Mouse (Mus musculus) stomach, embryonic 15.5 days (tissue): ENCODE measurements around the gene Fgf13. TPM values are rescaled to one million over a fixed set of nuclear protein-coding genes. Genes with fewer than 3 reads are reported as not detected.
A peak's percentile ranks its signal among the peaks of the same experiment; 100 is the strongest.

Source experiments
- ATAC-seq: fragments of 200-750 bp; cut with Nextera tagmentation; 2 replicates; pipeline ENCODE4 v1.8.0; 2017; ENCODE audit warnings: low read depth, moderate number of reproducible peaks, moderate TSS enrichment; ENCODE audit not compliant: insufficient read depth, low FRiP score
- H3K27ac ChIP-seq: fragments of 300-500 bp; sonication (generic); 2 replicates; pipeline ENCODE4 v1.5.1; 2015; ENCODE audit warnings: mild to moderate bottlenecking, inconsistent platforms
- H3K27me3 ChIP-seq: fragments of 300-500 bp; sonication (generic); replicated peaks from 2 replicates; pipeline ENCODE4 v1.6.1; 2015; ENCODE audit warnings: inconsistent platforms
- H3K36me3 ChIP-seq: fragments of 300-500 bp; sonication (generic); 2 replicates; pipeline ENCODE4 v1.6.1; 2015; ENCODE audit warnings: inconsistent platforms
- H3K4me1 ChIP-seq: fragments of 300-500 bp; sonication (generic); 2 replicates; pipeline ENCODE4 v1.6.1; 2015; ENCODE audit warnings: inconsistent platforms
- H3K4me2 ChIP-seq: fragments of 300-500 bp; sonication (generic); 2 replicates; pipeline ENCODE4 v1.6.1; 2015; ENCODE audit warnings: mild to moderate bottlenecking, inconsistent platforms
- H3K4me3 ChIP-seq: fragments of 300-500 bp; sonication (generic); replicated peaks from 2 replicates; pipeline ENCODE4 v1.5.1; 2015; ENCODE audit warnings: inconsistent platforms
- H3K9ac ChIP-seq: fragments of 300-500 bp; sonication (generic); 2 replicates; pipeline ENCODE4 v1.6.1; 2015; ENCODE audit warnings: inconsistent platforms
- H3K9me3 ChIP-seq: fragments of 300-500 bp; sonication (generic); 2 replicates; pipeline ENCODE4 v1.6.1; 2016; ENCODE audit warnings: inconsistent platforms
- WGBS: fragments of 180-500 bp; shearing (Covaris S2); methylation state at CpG from one replicate; pipeline ENCODE4 v1.1.7; 2015; 5-methylcytosine and 5-hydroxymethylcytosine counted together
- polyA plus RNA-seq: library from polyadenylated mRNA; unstranded; fragments of >200 nt; fragmentation: Nextera tagmentation; extraction: Ambion mirVana; gene quantifications from 2 replicates; pipeline ENCODE4 v1.2.1, GENCODE M21; 2015

Fgf13 gene
- 28.4 and 31.7 TPM in 2 replicates for polyA plus RNA-seq

- Histone ChIP-seq H3K36me3 (no peaks in the 10 kb centered on the region), H3K4me1 (no peaks in the 10 kb centered on the region), H3K4me3 (peak within 1 kb of the TSS; percentile 47), H3K9ac (no peak within 1 kb of the TSS), H3K27ac (peak within 1 kb of the TSS; percentile 31), H3K4me2 (peak within 1 kb of the TSS; percentile 77), H3K9me3 (no peaks in the 10 kb centered on the region), H3K27me3 (no peaks in the 10 kb centered on the region)
- peak; percentile 22; the same call in 1 of the 2 replicates for ATAC-seq
- WGBS = 21% methylated on average over 44 of the region's 47 CpGs
Observed at GRCm38 (mm10) chrX:59567695-59568431, at the start of gene Fgf13. Gene Fgf13, minus strand, starts transcription at chrX:59568071.

GRCm38 (mm10) chrX:59606535-59606934, 38.7 kb upstream of the Fgf13 start:
- no peak for ATAC-seq
- Histone ChIP-seq H3K9me3 (no peaks in the 10 kb centered on the region), H3K4me2 (no peak overlapping the region), H3K4me3 (no peak overlapping the region), H3K9ac (no peak overlapping the region), H3K27ac (no peak overlapping the region), H3K36me3 (no peaks in the 10 kb centered on the region), H3K4me1 (no peaks in the 10 kb centered on the region), H3K27me3 (no peaks in the 10 kb centered on the region)
- WGBS = 50% methylated on average over 1 of the region's 1 CpGs

- H3K4me3 ChIP-seq = no peak overlapping the region
- H3K4me2 ChIP-seq = no peak overlapping the region
- H3K9ac ChIP-seq = no peak overlapping the region
- no peaks in the 10 kb centered on the region for H3K27me3 ChIP-seq
- H3K4me1 ChIP-seq = no peaks in the 10 kb centered on the region
- ATAC-seq = no peak
- no peaks in the 10 kb centered on the region for H3K9me3 ChIP-seq
- H3K36me3 ChIP-seq = no peaks in the 10 kb centered on the region
- no peak overlapping the region for H3K27ac ChIP-seq
- 43% methylated on average over 5 of the region's 5 CpGs for WGBS
Observed at GRCm38 (mm10) chrX:59589050-59589449, 21.2 kb upstream of the Fgf13 start.

GRCm38 (mm10) chrX:59585508-59586186, 17.8 kb upstream of the Fgf13 start:
- ATAC-seq = no peak
- 72% methylated on average over 11 of the region's 11 CpGs for WGBS
- Histone ChIP-seq H3K36me3 (no peaks in the 10 kb centered on the region), H3K9me3 (no peaks in the 10 kb centered on the region), H3K9ac (no peak overlapping the region), H3K27ac (no peak overlapping the region), H3K4me2 (no peak overlapping the region), H3K4me1 (no peaks in the 10 kb centered on the region), H3K27me3 (no peaks in the 10 kb centered on the region), H3K4me3 (no peak overlapping the region)

- no peaks in the 10 kb centered on the region for H3K9me3 ChIP-seq
- no peak overlapping the region for H3K9ac ChIP-seq
- no peak for ATAC-seq
- H3K36me3 ChIP-seq = no peaks in the 10 kb centered on the region
- H3K4me1 ChIP-seq = no peaks in the 10 kb centered on the region
- no peaks in the 10 kb centered on the region for H3K27me3 ChIP-seq
- H3K27ac ChIP-seq = no peak overlapping the region
- no peak overlapping the region for H3K4me3 ChIP-seq
- H3K4me2 ChIP-seq = no peak overlapping the region
Observed at GRCm38 (mm10) chrX:59584034-59584433, 16.2 kb upstream of the Fgf13 start.

GRCm38 (mm10) chrX:59566826-59567694, 811 bp downstream of the Fgf13 start:
- 13% methylated on average over 74 of the region's 75 CpGs for WGBS
- H3K36me3 ChIP-seq = no peaks in the 10 kb centered on the region

GRCm38 (mm10) chrX:59566017-59566679, 1.7 kb downstream of the Fgf13 start:
- H3K4me2 ChIP-seq = peak overlapping the region; percentile 77
- 31% methylated on average over 18 of the region's 18 CpGs for WGBS
- H3K4me1 ChIP-seq = no peaks in the 10 kb centered on the region
- no peak for ATAC-seq
- no peaks in the 10 kb centered on the region for H3K27me3 ChIP-seq
- no peak overlapping the region for H3K9ac ChIP-seq
- H3K27ac ChIP-seq = no peak overlapping the region
- H3K9me3 ChIP-seq = no peaks in the 10 kb centered on the region
- H3K4me3 ChIP-seq = peak overlapping the region; percentile 47; the same call in 1 of the 2 replicates
- no peaks in the 10 kb centered on the region for H3K36me3 ChIP-seq

More at GRCm38 (mm10) chrX:59566826-59567694, 811 bp downstream of the Fgf13 start:
- H3K4me1 ChIP-seq = no peaks in the 10 kb centered on the region
- peak overlapping the region; percentile 47 for H3K4me3 ChIP-seq
- ATAC-seq = peak; percentile 47
- peak overlapping the region; percentile 31 for H3K27ac ChIP-seq
- no peaks in the 10 kb centered on the region for H3K9me3 ChIP-seq
- no peak overlapping the region for H3K9ac ChIP-seq
- H3K27me3 ChIP-seq = no peaks in the 10 kb centered on the region
- H3K4me2 ChIP-seq = peak overlapping the region; percentile 77

- Histone ChIP-seq H3K4me3 (no peak overlapping the region), H3K9ac (no peak overlapping the region), H3K4me1 (no peaks in the 10 kb centered on the region), H3K36me3 (no peaks in the 10 kb centered on the region), H3K27ac (no peak overlapping the region), H3K27me3 (no peaks in the 10 kb centered on the region), H3K4me2 (no peak overlapping the region), H3K9me3 (no peaks in the 10 kb centered on the region)
- ATAC-seq = no peak
- WGBS = 71% methylated on average over 2 of the region's 2 CpGs
Observed at GRCm38 (mm10) chrX:59547931-59548330, 19.9 kb downstream of the Fgf13 start.

- H3K4me1 ChIP-seq = no peaks in the 10 kb centered on the region
- H3K4me2 ChIP-seq = no peak overlapping the region
- WGBS = 66% methylated on average over 4 of the region's 4 CpGs
- H3K27ac ChIP-seq = no peak overlapping the region
- no peak for ATAC-seq
- H3K9ac ChIP-seq = no peak overlapping the region
- no peaks in the 10 kb centered on the region for H3K27me3 ChIP-seq
- no peaks in the 10 kb centered on the region for H3K9me3 ChIP-seq
- H3K36me3 ChIP-seq = no peaks in the 10 kb centered on the region
- no peak overlapping the region for H3K4me3 ChIP-seq
Observed at GRCm38 (mm10) chrX:59508273-59508672, 59.6 kb downstream of the Fgf13 start.

- 45% methylated on average over 1 of the region's 1 CpGs for WGBS
- Histone ChIP-seq H3K27ac (no peak overlapping the region), H3K4me1 (no peaks in the 10 kb centered on the region), H3K9me3 (no peaks in the 10 kb centered on the region), H3K27me3 (no peaks in the 10 kb centered on the region), H3K4me3 (no peak overlapping the region), H3K9ac (no peak overlapping the region), H3K4me2 (no peak overlapping the region), H3K36me3 (no peaks in the 10 kb centered on the region)
- no peak for ATAC-seq
Observed at GRCm38 (mm10) chrX:59493388-59493787, 74.5 kb downstream of the Fgf13 start.

GRCm38 (mm10) chrX:59485426-59485825, 82.4 kb downstream of the Fgf13 start:
- WGBS = 60% methylated on average over 2 of the region's 2 CpGs
- Histone ChIP-seq H3K27ac (no peak overlapping the region), H3K36me3 (no peaks in the 10 kb centered on the region), H3K9me3 (no peaks in the 10 kb centered on the region), H3K27me3 (no peaks in the 10 kb centered on the region), H3K4me2 (no peak overlapping the region), H3K4me3 (no peak overlapping the region), H3K4me1 (no peaks in the 10 kb centered on the region), H3K9ac (no peak overlapping the region)
- no peak for ATAC-seq
